Mouse (Mus musculus) embryonic facial prominence, embryonic 13.5 days (tissue): ENCODE measurements around the gene Hibadh. TPM values are rescaled to one million over a fixed set of nuclear protein-coding genes. Genes with fewer than 3 reads are reported as not detected.
"Not testable (repeated sequence)": the region's sequence is repeated elsewhere in the genome, so short reads cannot be mapped to it uniquely, and the experiment has no call there.

ENCODE experiments used
- ATAC-seq: fragments of 200-750 bp; cut with Nextera tagmentation; 2 replicates; pipeline ENCODE4 v1.8.0; 2017; ENCODE audit warnings: low read depth; ENCODE audit not compliant: insufficient number of reproducible peaks, insufficient read depth, low FRiP score, low TSS enrichment
- H3K27ac ChIP-seq: fragments of 300-500 bp; sonication (generic); 2 replicates; pipeline ENCODE4 v1.5.1; 2015; ENCODE audit warnings: moderate library complexity, mild to moderate bottlenecking, inconsistent platforms
- H3K27me3 ChIP-seq: fragments of 300-500 bp; sonication (generic); 2 replicates; pipeline ENCODE4 v1.6.1; 2015; ENCODE audit warnings: mild to moderate bottlenecking, inconsistent platforms
- H3K36me3 ChIP-seq: fragments of 300-500 bp; sonication (generic); 2 replicates; pipeline ENCODE4 v1.6.1; 2015; ENCODE audit warnings: mild to moderate bottlenecking, inconsistent platforms
- H3K4me1 ChIP-seq: fragments of 300-500 bp; sonication (generic); 2 replicates; pipeline ENCODE4 v1.6.1; 2015; ENCODE audit warnings: inconsistent platforms
- H3K4me2 ChIP-seq: fragments of 300-500 bp; sonication (generic); 2 replicates; pipeline ENCODE4 v1.6.1; 2015; ENCODE audit warnings: moderate library complexity, mild to moderate bottlenecking, inconsistent platforms
- H3K4me3 ChIP-seq: fragments of 300-500 bp; sonication (generic); 2 replicates; pipeline ENCODE4 v1.5.1; 2015; ENCODE audit warnings: mild to moderate bottlenecking, inconsistent platforms
- H3K9ac ChIP-seq: fragments of 300-500 bp; sonication (generic); 2 replicates; pipeline ENCODE4 v1.6.1; 2015; ENCODE audit warnings: mild to moderate bottlenecking, inconsistent platforms
- H3K9me3 ChIP-seq: fragments of 300-500 bp; sonication (generic); 2 replicates; pipeline ENCODE4 v1.6.1; 2016; ENCODE audit warnings: inconsistent platforms
- WGBS: fragments of 180-500 bp; shearing (Covaris S2); methylation state at CpG from one replicate; pipeline ENCODE4 v1.1.7; 2015; ENCODE audit warnings: mixed read lengths; 5-methylcytosine and 5-hydroxymethylcytosine counted together
- polyA plus RNA-seq: library from polyadenylated mRNA; unstranded; fragments of >200 nt; fragmentation: Nextera tagmentation; extraction: Ambion mirVana; gene quantifications from 2 replicates; pipeline ENCODE4 v1.2.1, GENCODE M21; 2015

Hibadh gene
- polyA plus RNA-seq, result 80.4 and 90.3 TPM in 2 replicates

GRCm38 (mm10) chr6:52640224-52640712 lies at the start of gene Hibadh:
Hibadh (minus strand) TSS chr6:52640389.
- Histone ChIP-seq H3K4me2 (peak within 1 kb of the TSS; percentile 76), H3K27ac (peak within 1 kb of the TSS; percentile 73), H3K4me1 (peaks cover 13% of the 10 kb centered on the region), H3K36me3 (no peaks in the 10 kb centered on the region), H3K9ac (peak within 1 kb of the TSS; percentile 89), H3K27me3 (no peaks in the 10 kb centered on the region), H3K9me3 (no peaks in the 10 kb centered on the region), H3K4me3 (peak within 1 kb of the TSS; percentile 86)
- peak; percentile 99 for ATAC-seq
- WGBS, result under 1% methylated on average over 34 of the region's 34 CpGs

GRCm38 (mm10) chr6:52686901-52687500 lies 46.8 kb upstream of the Hibadh start:
- H3K4me1 ChIP-seq, result no peaks in the 10 kb centered on the region
- H3K4me2 ChIP-seq, result no peak overlapping the region
- no peaks in the 10 kb centered on the region for H3K27me3 ChIP-seq
- 80% methylated on average over 5 of the region's 5 CpGs for WGBS
- H3K9ac ChIP-seq, result no peak overlapping the region
- H3K4me3 ChIP-seq, result no peak overlapping the region
- no peak overlapping the region for H3K27ac ChIP-seq
- H3K36me3 ChIP-seq, result no peaks in the 10 kb centered on the region
- ATAC-seq, result no peak
- no peaks in the 10 kb centered on the region for H3K9me3 ChIP-seq

- no peak for ATAC-seq
Measured at GRCm38 (mm10) chr6:52682607-52683006, 42.4 kb upstream of the Hibadh start.

GRCm38 (mm10) chr6:52681847-52682485 lies 41.8 kb upstream of the Hibadh start:
- WGBS, result 81% methylated on average over 6 of the region's 6 CpGs

More at GRCm38 (mm10) chr6:52682607-52683006, 42.4 kb upstream of the Hibadh start:
- no peaks in the 10 kb centered on the region for H3K9me3 ChIP-seq
- no peaks in the 10 kb centered on the region for H3K36me3 ChIP-seq
- H3K4me1 ChIP-seq, result no peaks in the 10 kb centered on the region
- no peaks in the 10 kb centered on the region for H3K27me3 ChIP-seq
- H3K27ac ChIP-seq, result no peak overlapping the region
- H3K4me3 ChIP-seq, result no peak overlapping the region
- WGBS, result 90% methylated on average over 3 of the region's 3 CpGs
- no peak overlapping the region for H3K9ac ChIP-seq
- no peak overlapping the region for H3K4me2 ChIP-seq

GRCm38 (mm10) chr6:52680458-52681032 lies 40.4 kb upstream of the Hibadh start:
- Histone ChIP-seq H3K36me3 (no peaks in the 10 kb centered on the region), H3K27ac (no peak overlapping the region), H3K9me3 (no peaks in the 10 kb centered on the region), H3K4me3 (no peak overlapping the region), H3K9ac (no peak overlapping the region), H3K4me1 (no peaks in the 10 kb centered on the region), H3K4me2 (no peak overlapping the region), H3K27me3 (no peaks in the 10 kb centered on the region)
- ATAC-seq, result no peak
- 52% methylated on average over 8 of the region's 8 CpGs for WGBS

More at GRCm38 (mm10) chr6:52681847-52682485, 41.8 kb upstream of the Hibadh start:
- Histone ChIP-seq H3K9ac (no peak overlapping the region), H3K9me3 (no peaks in the 10 kb centered on the region), H3K4me1 (no peaks in the 10 kb centered on the region), H3K27me3 (no peaks in the 10 kb centered on the region), H3K4me2 (no peak overlapping the region), H3K27ac (no peak overlapping the region), H3K4me3 (no peak overlapping the region), H3K36me3 (no peaks in the 10 kb centered on the region)
- no peak for ATAC-seq

- no peak overlapping the region for H3K4me3 ChIP-seq
- H3K36me3 ChIP-seq, result no peaks in the 10 kb centered on the region
- 83% methylated on average over 9 of the region's 9 CpGs for WGBS
- ATAC-seq, result no peak
- no peak overlapping the region for H3K9ac ChIP-seq
- H3K4me1 ChIP-seq, result no peaks in the 10 kb centered on the region
- no peak overlapping the region for H3K27ac ChIP-seq
- H3K27me3 ChIP-seq, result no peaks in the 10 kb centered on the region
- no peak overlapping the region for H3K4me2 ChIP-seq
- H3K9me3 ChIP-seq, result no peaks in the 10 kb centered on the region
Measured at GRCm38 (mm10) chr6:52679565-52679964, 39.4 kb upstream of the Hibadh start.

GRCm38 (mm10) chr6:52677534-52677933 lies 37.3 kb upstream of the Hibadh start:
- not testable (repeated sequence) for H3K9me3 ChIP-seq, H3K4me1 ChIP-seq, H3K4me2 ChIP-seq, H3K9ac ChIP-seq, H3K27ac ChIP-seq, H3K4me3 ChIP-seq, H3K36me3 ChIP-seq, H3K27me3 ChIP-seq, ATAC-seq
- WGBS, result 80% methylated on average over 4 of the region's 4 CpGs

- Histone ChIP-seq H3K9me3 (no peaks in the 10 kb centered on the region), H3K27me3 (no peaks in the 10 kb centered on the region), H3K4me2 (no peak overlapping the region), H3K4me1 (no peaks in the 10 kb centered on the region), H3K9ac (no peak overlapping the region), H3K4me3 (no peak overlapping the region), H3K27ac (no peak overlapping the region), H3K36me3 (no peaks in the 10 kb centered on the region)
- no peak for ATAC-seq
- WGBS, result 73% methylated on average over 4 of the region's 4 CpGs
Measured at GRCm38 (mm10) chr6:52675222-52675921, 35.2 kb upstream of the Hibadh start.

GRCm38 (mm10) chr6:52674541-52674940 lies 34.4 kb upstream of the Hibadh start:
- Histone ChIP-seq H3K9ac (no peak overlapping the region), H3K36me3 (no peaks in the 10 kb centered on the region), H3K4me1 (no peaks in the 10 kb centered on the region), H3K9me3 (no peaks in the 10 kb centered on the region), H3K27me3 (no peaks in the 10 kb centered on the region), H3K4me3 (no peak overlapping the region), H3K27ac (no peak overlapping the region), H3K4me2 (no peak overlapping the region)
- 76% methylated on average over 12 of the region's 12 CpGs for WGBS
- no peak for ATAC-seq

GRCm38 (mm10) chr6:52673706-52674105 lies 33.5 kb upstream of the Hibadh start:
- ATAC-seq, result no peak
- Histone ChIP-seq H3K9me3 (no peaks in the 10 kb centered on the region), H3K4me1 (no peaks in the 10 kb centered on the region), H3K27ac (no peak overlapping the region), H3K9ac (no peak overlapping the region), H3K36me3 (no peaks in the 10 kb centered on the region), H3K4me2 (no peak overlapping the region), H3K27me3 (no peaks in the 10 kb centered on the region), H3K4me3 (no peak overlapping the region)
- 87% methylated on average over 7 of the region's 7 CpGs for WGBS

- Histone ChIP-seq H3K9ac (no peak overlapping the region), H3K36me3 (no peaks in the 10 kb centered on the region), H3K4me1 (no peaks in the 10 kb centered on the region), H3K27ac (no peak overlapping the region), H3K4me3 (no peak overlapping the region), H3K27me3 (no peaks in the 10 kb centered on the region), H3K9me3 (no peaks in the 10 kb centered on the region), H3K4me2 (no peak overlapping the region)
- 27% methylated on average over 2 of the region's 2 CpGs for WGBS
- no peak for ATAC-seq
Measured at GRCm38 (mm10) chr6:52672539-52672938, 32.4 kb upstream of the Hibadh start.
